Mouse (Mus musculus): Measurements from ENCODE around the gene Zfp142. TPM values are rescaled to one million over a fixed set of nuclear protein-coding genes. Genes with fewer than 3 reads are reported as not detected.

The Zfp142 gene
- polyA plus RNA-seq (2014; fragmentation: Nextera tagmentation; extraction: Ambion mirVana): 6.8 and 7.4 TPM in 2 replicates

- no peaks in the 10 kb centered on the region for H3K9me3 ChIP-seq (ENCODE audit: control insufficient read depth, low read length)
- ATAC-seq (replicated peaks; ENCODE audit: low FRiP score, low TSS enrichment, low read depth) (peak; percentile 99), DNase-seq (ENCODE audit: low spot score) (peak; percentile 98)
- peak within 1 kb of the TSS; percentile 58 for H3K9ac ChIP-seq (ENCODE audit: low read length)
- peak within 1 kb of the TSS; percentile 82 for H3K4me3 ChIP-seq (ENCODE audit: low read depth, low read length)
- peaks cover 7% of the 10 kb centered on the region for H3K4me1 ChIP-seq (replicated peaks; ENCODE audit: control insufficient read depth, insufficient read depth, low read length)
- no peaks in the 10 kb centered on the region for H3K27me3 ChIP-seq (replicated peaks; ENCODE audit: control insufficient read depth, insufficient read depth, low read length)
- H3K27ac ChIP-seq (ENCODE audit: low read depth): peak within 1 kb of the TSS; percentile 76
- peaks cover 44% of the 10 kb centered on the region for H3K36me3 ChIP-seq (ENCODE audit: control insufficient read depth, insufficient read depth, low read length)
- peak within 1 kb of the TSS; percentile 72 for H3K4me2 ChIP-seq (ENCODE audit: low read length)
- under 1% methylated on average over 48 of the region's 48 CpGs for WGBS
Measured at GRCm38 (mm10) chr1:74587773-74588445, at the start of gene Zfp142, which contains the start of gene Bcs1l. Gene Zfp142, minus strand, starts transcription at chr1:74588246. Gene Bcs1l, plus strand, starts transcription at chr1:74588289.

DNA sequence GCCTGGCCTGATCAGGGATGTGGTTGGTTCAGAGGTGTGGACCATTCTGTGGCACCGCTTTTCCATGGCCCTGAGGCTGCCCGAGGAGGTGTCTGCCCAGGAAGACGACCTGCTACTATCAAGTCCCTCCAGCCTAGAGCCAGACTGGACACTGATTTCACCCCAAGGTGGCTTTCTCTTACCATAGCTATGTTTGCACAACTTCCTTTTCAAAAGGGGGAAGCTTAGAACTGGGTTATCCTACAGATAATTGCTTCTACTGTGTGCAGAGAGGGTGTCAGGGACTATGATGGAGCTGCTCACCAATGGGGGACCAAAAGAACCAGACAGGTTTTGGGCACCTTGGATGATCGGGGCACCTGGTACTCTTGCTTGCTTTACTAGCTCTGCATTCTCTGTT lies 44.7 kb upstream of the Zfp142 start:
- H3K9me3 ChIP-seq (ENCODE audit: control insufficient read depth, low read length): no peaks in the 10 kb centered on the region
- H3K4me3 ChIP-seq (ENCODE audit: low read depth, low read length): no peak overlapping the region
- WGBS: 83% methylated on average over 4 of the region's 4 CpGs
- H3K9ac ChIP-seq (ENCODE audit: low read length): no peak overlapping the region
- H3K27ac ChIP-seq (ENCODE audit: low read depth): no peak overlapping the region
- ATAC-seq (replicated peaks; ENCODE audit: low FRiP score, low TSS enrichment, low read depth): no peak
- H3K27me3 ChIP-seq (replicated peaks; ENCODE audit: control insufficient read depth, insufficient read depth, low read length): no peaks in the 10 kb centered on the region
- H3K36me3 ChIP-seq (ENCODE audit: control insufficient read depth, insufficient read depth, low read length): 0 out of 2 replicates have a peak, but pooled peaks cover 4% of the 10 kb centered on the region
- no peaks in the 10 kb centered on the region for H3K4me1 ChIP-seq (replicated peaks; ENCODE audit: control insufficient read depth, insufficient read depth, low read length)
- no peak for DNase-seq (ENCODE audit: low spot score)
- H3K4me2 ChIP-seq (ENCODE audit: low read length): no peak overlapping the region

- Histone ChIP-seq H3K4me1 (replicated peaks; ENCODE audit: control insufficient read depth, insufficient read depth, low read length) (no peaks in the 10 kb centered on the region), H3K9me3 (ENCODE audit: control insufficient read depth, low read length) (no peaks in the 10 kb centered on the region), H3K27ac (ENCODE audit: low read depth) (no peak overlapping the region), H3K4me3 (ENCODE audit: low read depth, low read length) (no peak overlapping the region), H3K27me3 (replicated peaks; ENCODE audit: control insufficient read depth, insufficient read depth, low read length) (no peaks in the 10 kb centered on the region), H3K9ac (ENCODE audit: low read length) (no peak overlapping the region), H3K36me3 (ENCODE audit: control insufficient read depth, insufficient read depth, low read length) (no peaks in the 10 kb centered on the region), H3K4me2 (ENCODE audit: low read length) (no peak overlapping the region)
- DNase-seq (ENCODE audit: low spot score) (no peak), ATAC-seq (replicated peaks; ENCODE audit: low FRiP score, low TSS enrichment, low read depth) (no peak)
- 49% methylated on average over 7 of the region's 7 CpGs for WGBS
Measured at GRCm38 (mm10) chr1:74628001-74628400, 40.0 kb upstream of the Zfp142 start.

- WGBS: 86% methylated on average over 4 of the region's 4 CpGs
- no peak for ATAC-seq (replicated peaks; ENCODE audit: low FRiP score, low TSS enrichment, low read depth)
- Histone ChIP-seq H3K27ac (ENCODE audit: low read depth) (no peak overlapping the region), H3K4me2 (ENCODE audit: low read length) (no peak overlapping the region), H3K9ac (ENCODE audit: low read length) (no peak overlapping the region), H3K36me3 (ENCODE audit: control insufficient read depth, insufficient read depth, low read length) (no peaks in the 10 kb centered on the region), H3K9me3 (ENCODE audit: control insufficient read depth, low read length) (no peaks in the 10 kb centered on the region), H3K27me3 (replicated peaks; ENCODE audit: control insufficient read depth, insufficient read depth, low read length) (no peaks in the 10 kb centered on the region), H3K4me1 (replicated peaks; ENCODE audit: control insufficient read depth, insufficient read depth, low read length) (no peaks in the 10 kb centered on the region), H3K4me3 (ENCODE audit: low read depth, low read length) (no peak overlapping the region)
- no peak for DNase-seq (ENCODE audit: low spot score)
Measured at GRCm38 (mm10) chr1:74626076-74626475, 38.0 kb upstream of the Zfp142 start.

DNA sequence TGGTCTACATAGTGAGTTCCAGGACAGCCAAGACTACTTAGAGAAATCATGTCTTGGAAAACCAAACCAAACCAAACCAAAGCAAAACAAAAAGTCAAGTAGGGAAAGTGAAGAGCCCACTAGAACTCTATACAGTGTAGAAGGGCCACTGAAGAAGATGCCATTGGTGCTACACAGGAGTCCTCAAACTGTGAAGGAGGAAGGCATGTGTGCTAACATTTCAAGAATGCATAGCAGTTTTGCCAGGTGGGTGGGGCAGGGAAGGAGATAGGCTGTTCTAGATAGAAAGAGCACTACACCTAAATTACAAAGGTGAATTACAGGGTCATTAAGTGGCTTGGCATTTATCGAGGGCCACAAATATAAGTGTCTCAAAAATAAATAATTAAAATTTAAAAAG lies 36.1 kb upstream of the Zfp142 start:
- Histone ChIP-seq H3K27me3 (replicated peaks; ENCODE audit: control insufficient read depth, insufficient read depth, low read length) (no peaks in the 10 kb centered on the region), H3K36me3 (ENCODE audit: control insufficient read depth, insufficient read depth, low read length) (no peaks in the 10 kb centered on the region), H3K4me1 (replicated peaks; ENCODE audit: control insufficient read depth, insufficient read depth, low read length) (no peaks in the 10 kb centered on the region), H3K4me3 (ENCODE audit: low read depth, low read length) (no peak overlapping the region), H3K9me3 (ENCODE audit: control insufficient read depth, low read length) (no peaks in the 10 kb centered on the region), H3K4me2 (ENCODE audit: low read length) (no peak overlapping the region), H3K9ac (ENCODE audit: low read length) (no peak overlapping the region), H3K27ac (ENCODE audit: low read depth) (no peak overlapping the region)
- ATAC-seq (replicated peaks; ENCODE audit: low FRiP score, low TSS enrichment, low read depth) (no peak), DNase-seq (ENCODE audit: low spot score) (no peak)
- WGBS: 94% methylated on average over 1 of the region's 1 CpGs

- 10% methylated on average over 25 of the region's 25 CpGs for WGBS
Measured at GRCm38 (mm10) chr1:74601267-74601962, 13.4 kb upstream of the Zfp142 start, which contains the start of the genes Rnf25 and Stk36. Gene Rnf25, minus strand, starts transcription at chr1:74601397. Gene Stk36, plus strand, starts transcription at chr1:74601445.

DNA sequence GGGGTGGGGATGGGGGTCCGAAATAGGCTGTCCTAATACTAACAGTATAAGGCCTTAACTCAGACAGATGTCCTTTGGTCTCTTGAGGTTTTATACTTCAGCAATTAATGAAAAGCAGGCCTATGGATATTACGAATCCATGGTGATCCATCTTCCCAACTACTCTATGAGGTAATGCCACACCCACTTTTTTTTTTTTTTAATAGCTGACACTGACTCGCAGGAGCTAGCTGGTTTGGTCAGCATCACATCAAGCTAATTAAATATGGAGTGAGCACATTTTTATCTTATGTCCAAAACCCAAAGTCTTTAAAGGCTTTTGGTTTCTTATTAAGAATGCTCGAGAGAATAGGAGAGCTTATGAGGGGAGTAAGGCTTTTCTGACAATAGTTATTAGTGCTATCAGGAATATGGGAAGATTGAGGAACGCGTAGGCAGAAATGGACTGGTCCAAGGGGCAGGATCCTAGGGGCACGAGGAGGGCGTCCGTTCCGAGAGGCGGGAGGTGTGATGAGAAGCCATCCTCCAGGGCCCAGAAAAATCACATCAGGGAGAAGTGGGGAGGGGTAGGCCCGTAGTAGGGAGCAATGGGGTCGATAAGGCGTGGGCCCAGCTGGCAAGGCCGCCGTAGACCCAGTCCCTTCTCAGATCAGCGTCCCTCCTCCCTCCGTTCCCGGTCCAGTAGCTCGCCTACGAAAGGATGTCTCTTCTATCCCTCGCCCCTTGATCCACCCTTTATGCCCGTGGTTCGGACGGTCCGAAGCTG lies 12.6 kb upstream of the Zfp142 start:
- peak overlapping the region; percentile 80 for H3K9ac ChIP-seq (ENCODE audit: low read length)
- H3K9me3 ChIP-seq (ENCODE audit: control insufficient read depth, low read length): no peaks in the 10 kb centered on the region
- no peaks in the 10 kb centered on the region for H3K27me3 ChIP-seq (replicated peaks; ENCODE audit: control insufficient read depth, insufficient read depth, low read length)
- WGBS: 8% methylated on average over 26 of the region's 26 CpGs
- DNase-seq (ENCODE audit: low spot score): no peak
- H3K4me3 ChIP-seq (ENCODE audit: low read depth, low read length): peak overlapping the region; percentile 85
- peak overlapping the region; percentile 22; the same call in 1 of the 2 replicates for H3K27ac ChIP-seq (ENCODE audit: low read depth)
- H3K36me3 ChIP-seq (ENCODE audit: control insufficient read depth, insufficient read depth, low read length): peaks cover 25% of the 10 kb centered on the region
- H3K4me1 ChIP-seq (replicated peaks; ENCODE audit: control insufficient read depth, insufficient read depth, low read length): peaks cover 14% of the 10 kb centered on the region
- H3K4me2 ChIP-seq (ENCODE audit: low read length): peak overlapping the region; percentile 89
- ATAC-seq (replicated peaks; ENCODE audit: low FRiP score, low TSS enrichment, low read depth): peak; percentile 54; the same call in 1 of the 2 replicates

More at GRCm38 (mm10) chr1:74601267-74601962, 13.4 kb upstream of the Zfp142 start, which contains the start of the genes Rnf25 and Stk36:
- H3K9me3 ChIP-seq (ENCODE audit: control insufficient read depth, low read length): no peaks in the 10 kb centered on the region
- ATAC-seq (replicated peaks; ENCODE audit: low FRiP score, low TSS enrichment, low read depth) (peak; percentile 81; the same call in 1 of the 2 replicates), DNase-seq (ENCODE audit: low spot score) (peak; percentile 87)
- peak within 1 kb of the TSS; percentile 85 for H3K4me3 ChIP-seq (ENCODE audit: low read depth, low read length)
- peak within 1 kb of the TSS; percentile 22; the same call in 1 of the 2 replicates for H3K27ac ChIP-seq (ENCODE audit: low read depth)
- H3K4me1 ChIP-seq (replicated peaks; ENCODE audit: control insufficient read depth, insufficient read depth, low read length): peaks cover 14% of the 10 kb centered on the region
- peak within 1 kb of the TSS; percentile 89 for H3K4me2 ChIP-seq (ENCODE audit: low read length)
- peak within 1 kb of the TSS; percentile 80 for H3K9ac ChIP-seq (ENCODE audit: low read length)
- H3K36me3 ChIP-seq (ENCODE audit: control insufficient read depth, insufficient read depth, low read length): peaks cover 20% of the 10 kb centered on the region
- no peaks in the 10 kb centered on the region for H3K27me3 ChIP-seq (replicated peaks; ENCODE audit: control insufficient read depth, insufficient read depth, low read length)

DNA sequence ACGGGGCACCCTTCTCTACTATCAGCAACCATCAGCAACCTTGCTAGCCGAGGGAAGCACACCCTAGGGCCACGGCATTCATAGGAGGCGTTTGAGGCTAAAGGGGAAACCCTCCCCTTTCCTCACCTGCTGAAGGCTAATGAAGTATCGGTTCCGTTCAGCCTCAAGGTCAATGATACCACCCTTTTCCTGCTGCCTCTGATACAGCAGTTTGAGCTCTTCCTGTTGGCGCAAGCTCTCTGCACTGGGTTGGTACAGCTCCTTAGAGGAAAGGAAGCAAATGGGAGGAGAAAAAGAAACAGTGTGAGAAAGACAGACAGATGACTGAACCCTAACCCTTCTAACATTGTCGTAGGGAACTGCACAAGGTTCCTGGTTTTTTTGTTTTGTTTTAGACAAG lies 6.4 kb upstream of the Zfp142 start:
- ATAC-seq (replicated peaks; ENCODE audit: low FRiP score, low TSS enrichment, low read depth) (no peak), DNase-seq (ENCODE audit: low spot score) (no peak)
- H3K4me3 ChIP-seq (ENCODE audit: low read depth, low read length): no peak overlapping the region
- no peak overlapping the region for H3K9ac ChIP-seq (ENCODE audit: low read length)
- no peak overlapping the region for H3K4me2 ChIP-seq (ENCODE audit: low read length)
- no peak overlapping the region for H3K27ac ChIP-seq (ENCODE audit: low read depth)
- no peaks in the 10 kb centered on the region for H3K9me3 ChIP-seq (ENCODE audit: control insufficient read depth, low read length)
- WGBS: 86% methylated on average over 8 of the region's 8 CpGs
- no peaks in the 10 kb centered on the region for H3K4me1 ChIP-seq (replicated peaks; ENCODE audit: control insufficient read depth, insufficient read depth, low read length)
- peaks cover 74% of the 10 kb centered on the region for H3K36me3 ChIP-seq (ENCODE audit: control insufficient read depth, insufficient read depth, low read length)
- no peaks in the 10 kb centered on the region for H3K27me3 ChIP-seq (replicated peaks; ENCODE audit: control insufficient read depth, insufficient read depth, low read length)
